Mouse (Mus musculus): Measurements from ENCODE around the gene Cox5b.

GRCm38 (mm10) chr1:36718786-36719185 is 27.5 kb downstream of the Cox5b start:
- TF ChIP-seq GATA1 (IDR thresholded peaks at IDR 0.05; ENCODE audit: low read length) (no peak), TAL1 (IDR thresholded peaks at IDR 0.05; ENCODE audit: low read length) (no peak)

All from erythroblast, embryonic 14.5 days (primary cell).